Mouse (Mus musculus) megakaryocyte, adult 5-6 weeks (primary cell): ENCODE results near the gene Tmem54. TPM values are rescaled to one million over a fixed set of nuclear protein-coding genes. Genes with fewer than 3 reads are reported as not detected.

Source experiments
- ATAC-seq: 2 replicates; pipeline ENCODE4 v1.8.0; 2016; ENCODE audit warnings: mild to moderate bottlenecking, inconsistent platforms; ENCODE audit not compliant: poor library complexity, severe bottlenecking
- total RNA-seq, 2 experiments: library from RNA; stranded (forward) in 1 of 2; stranded (reverse) in 1 of 2; fragments of 153-499, 151-499 nt in 1 of 2; fragments of 221-1000, 200-1000 nt in 1 of 2; gene quantifications; 2 replicates each; pipeline versions ENCODE4 v1.2.3 to v1.2.4; 2015 to 2017

Tmem54 gene
- total RNA-seq (2015) (not detected in 2 replicates), total RNA-seq (2017) (not detected in 2 replicates)

DNA sequence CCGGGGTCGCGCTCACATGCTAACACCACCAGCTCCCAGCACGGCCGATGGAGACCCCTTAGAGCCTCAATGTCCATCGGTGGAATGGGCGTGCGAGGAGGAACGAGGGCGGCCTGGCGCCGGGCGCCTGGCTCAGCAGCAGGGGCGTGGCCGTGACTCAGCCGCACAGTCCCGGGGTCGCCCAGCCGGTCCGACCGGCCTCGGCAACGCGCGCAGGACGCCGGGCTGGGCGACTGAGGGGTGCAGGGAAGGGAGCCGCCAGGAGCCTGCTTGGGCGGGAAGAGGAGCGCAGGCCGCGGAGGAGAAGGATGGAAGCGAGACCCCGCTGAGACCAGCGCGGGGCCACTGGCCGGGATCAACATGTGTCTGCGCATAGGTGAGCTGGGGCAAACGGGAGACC is at the start of gene Tmem54:
Tmem54 (plus strand) TSS at position 193 of the 400 bp plus-strand sequence.
- no peak for ATAC-seq

GRCm38 (mm10) chr4:129055562-129055961 is 49.8 kb upstream of the Tmem54 start:
- no peak for ATAC-seq

GRCm38 (mm10) chr4:129057533-129058206 is 47.7 kb upstream of the Tmem54 start:
- peak; percentile 77 for ATAC-seq

DNA sequence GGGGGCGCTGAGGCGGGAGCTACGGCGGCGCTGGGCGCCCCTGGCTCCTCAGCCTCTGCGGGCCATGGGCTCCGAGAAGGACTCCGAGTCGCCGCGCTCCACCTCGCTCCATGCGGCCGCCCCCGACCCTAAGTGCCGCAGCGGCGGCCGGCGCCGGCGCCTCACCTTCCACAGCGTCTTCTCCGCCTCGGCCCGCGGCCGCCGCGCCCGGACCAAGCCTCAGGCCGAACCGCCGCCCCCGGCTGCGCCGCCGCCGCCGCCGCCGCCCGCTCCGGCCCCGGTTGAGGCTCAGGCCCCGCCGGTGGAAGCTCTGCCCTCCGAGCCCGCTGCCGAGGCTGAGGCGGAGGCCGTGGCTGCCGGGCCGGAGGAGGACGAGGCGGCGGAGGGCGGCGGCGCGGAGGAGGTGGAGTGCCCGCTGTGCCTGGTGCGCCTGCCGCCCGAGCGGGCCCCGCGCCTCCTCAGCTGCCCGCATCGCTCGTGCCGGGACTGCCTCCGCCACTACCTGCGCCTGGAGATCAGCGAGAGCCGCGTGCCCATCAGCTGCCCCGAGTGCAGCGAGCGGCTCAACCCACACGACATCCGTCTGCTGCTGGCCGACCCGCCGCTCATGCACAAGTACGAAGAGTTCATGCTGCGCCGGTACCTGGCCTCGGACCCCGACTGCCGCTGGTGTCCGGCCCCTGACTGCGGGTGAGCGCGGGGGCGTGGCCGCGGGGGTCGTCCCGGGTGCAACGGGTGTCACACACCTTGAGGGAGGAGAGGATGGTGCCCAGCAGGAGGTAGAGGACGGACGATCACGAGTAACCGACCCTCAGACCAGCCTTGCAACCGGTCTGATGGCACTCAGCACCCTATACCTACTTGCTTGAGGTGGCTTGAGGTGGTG is 46.9 kb upstream of the Tmem54 start, which contains the start of gene Rnf19b:
Rnf19b (plus strand) TSS at position 65 of the 886 bp plus-strand sequence.
- ATAC-seq: peak; percentile 16

DNA sequence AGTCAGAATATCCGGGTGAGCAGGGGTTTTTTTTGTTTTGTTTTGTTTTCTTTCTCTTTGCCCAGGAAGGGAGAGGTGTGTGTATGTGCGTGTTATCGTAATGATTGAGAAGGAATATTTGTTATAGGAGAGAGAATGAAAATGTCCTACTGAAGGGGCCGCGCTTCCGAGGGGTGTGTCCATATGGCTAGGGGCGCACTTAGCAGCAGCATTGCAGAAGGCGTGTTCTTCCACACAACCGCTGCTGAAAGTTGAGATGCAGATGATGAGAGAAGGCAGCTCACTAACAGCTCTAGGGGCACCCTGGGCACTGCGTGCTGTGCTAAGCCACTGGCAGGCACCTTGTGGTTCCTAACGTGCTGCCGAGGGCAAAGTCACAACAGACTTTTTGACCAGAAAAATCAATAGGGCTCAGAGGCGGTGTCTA is 46.2 kb upstream of the Tmem54 start:
- no peak for ATAC-seq

- peak; percentile 38; the same call in 1 of the 2 replicates for ATAC-seq
Observed at GRCm38 (mm10) chr4:129059922-129060321, 45.4 kb upstream of the Tmem54 start.

- ATAC-seq: no peak
Observed at GRCm38 (mm10) chr4:129061486-129061885, 43.9 kb upstream of the Tmem54 start.

GRCm38 (mm10) chr4:129062281-129063075 is 42.9 kb upstream of the Tmem54 start:
- ATAC-seq: no peak

DNA sequence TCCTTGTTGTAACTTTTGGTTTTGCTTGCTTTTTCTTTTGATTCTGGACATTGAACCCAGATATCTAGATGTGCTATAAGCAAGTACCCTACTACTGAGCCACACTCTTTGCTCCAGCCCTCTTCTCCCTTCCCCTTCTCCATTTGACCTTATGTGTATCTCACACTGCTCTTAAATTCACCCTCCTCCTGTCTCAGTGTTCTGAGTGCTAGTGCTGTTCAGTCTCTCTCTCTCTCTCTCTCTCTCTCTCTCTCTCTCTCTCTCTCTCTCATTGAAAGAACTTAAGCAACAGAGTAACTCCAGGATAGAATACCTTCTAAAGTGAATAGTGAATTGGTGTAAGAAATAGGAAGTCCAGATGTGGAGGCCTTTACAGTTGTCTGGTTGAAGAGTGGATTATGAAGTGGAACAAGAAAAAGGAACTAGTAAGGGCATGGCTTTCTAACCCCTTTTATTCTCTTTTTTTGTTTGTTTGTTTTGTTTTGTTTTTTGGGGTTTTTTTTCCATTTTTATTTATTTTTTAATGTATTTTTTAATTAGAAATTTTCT is 39.6 kb upstream of the Tmem54 start:
- peak; percentile 63 for ATAC-seq

DNA sequence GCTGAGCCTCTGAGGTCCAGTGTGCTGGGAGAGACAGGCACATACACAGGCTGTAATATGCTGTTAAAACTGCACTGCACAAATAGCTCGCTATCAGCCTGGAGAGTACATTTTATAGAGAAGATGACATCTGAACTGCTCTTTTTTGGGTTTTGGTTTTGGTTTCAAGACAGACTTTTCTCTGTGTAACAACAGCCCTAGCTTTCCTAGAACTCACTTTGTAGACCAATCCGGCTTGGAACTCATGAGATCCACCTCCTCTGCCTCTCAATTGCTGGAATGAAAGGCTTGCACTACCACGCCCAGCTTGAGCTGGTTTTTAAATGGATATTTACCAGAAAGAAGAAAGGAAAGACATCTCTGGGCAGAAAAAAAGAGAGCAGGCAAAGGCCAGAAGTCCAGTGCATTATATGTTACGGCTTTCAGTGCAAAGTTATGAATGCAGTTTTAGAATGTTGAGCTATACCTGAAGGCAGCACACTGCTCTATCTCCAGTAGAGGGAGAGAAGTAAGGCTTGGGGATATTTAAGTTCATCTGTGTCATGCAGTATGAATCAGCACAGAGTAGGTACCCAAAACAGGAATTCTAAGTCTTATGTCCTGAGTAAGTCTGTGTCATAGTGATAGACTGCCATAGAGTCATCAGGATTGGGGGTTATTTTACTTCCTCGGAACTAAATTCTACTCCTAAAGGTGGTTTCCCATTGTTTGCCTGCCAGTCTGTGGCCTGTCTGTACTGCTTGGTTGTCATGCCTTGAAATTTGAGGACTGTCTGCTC is 37.5 kb upstream of the Tmem54 start:
- ATAC-seq: no peak

GRCm38 (mm10) chr4:129068848-129069247 is 36.5 kb upstream of the Tmem54 start:
- ATAC-seq: no peak

- no peak for ATAC-seq
Observed at GRCm38 (mm10) chr4:129079126-129079525, 26.2 kb upstream of the Tmem54 start.

DNA sequence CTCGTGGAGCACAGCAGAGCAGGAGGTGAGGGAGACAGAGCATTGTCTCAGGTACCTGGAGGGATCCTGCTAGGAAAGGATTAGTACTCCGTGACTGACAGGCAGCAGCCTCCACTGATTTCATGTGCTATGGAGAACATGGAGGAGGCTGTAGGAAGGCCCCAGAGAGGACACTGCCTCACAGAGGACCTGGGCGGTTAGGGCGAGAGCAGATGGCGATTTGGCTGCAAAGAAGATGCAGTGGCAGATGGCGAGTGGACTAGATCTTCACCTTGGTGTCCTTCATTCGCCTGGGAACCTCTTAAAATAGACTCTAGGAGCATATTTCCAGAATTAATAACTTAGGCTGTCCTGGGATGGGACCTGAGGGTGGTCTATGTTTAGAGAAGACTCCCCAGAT is 24.3 kb upstream of the Tmem54 start:
- ATAC-seq: no peak

DNA sequence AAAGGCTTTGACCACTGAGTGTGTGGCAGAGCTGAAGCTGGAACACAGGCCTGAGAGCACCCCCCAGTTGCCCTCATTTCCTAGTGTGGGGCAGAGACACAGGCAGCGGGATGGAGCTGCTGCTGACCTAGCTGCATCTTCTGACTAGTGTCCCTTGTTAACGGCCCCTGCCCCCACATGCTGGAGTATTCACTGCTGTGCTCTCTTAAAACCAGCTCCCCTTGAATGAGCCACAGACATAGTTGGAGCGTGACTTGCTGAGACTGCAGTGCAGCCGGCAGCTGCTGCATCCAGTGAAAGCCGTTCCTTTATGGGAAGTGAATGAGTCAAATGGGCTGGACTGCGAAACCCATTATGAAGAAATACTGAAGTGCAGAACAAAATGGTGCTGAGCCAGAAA is 23.8 kb upstream of the Tmem54 start:
- peak; percentile 71 for ATAC-seq

DNA sequence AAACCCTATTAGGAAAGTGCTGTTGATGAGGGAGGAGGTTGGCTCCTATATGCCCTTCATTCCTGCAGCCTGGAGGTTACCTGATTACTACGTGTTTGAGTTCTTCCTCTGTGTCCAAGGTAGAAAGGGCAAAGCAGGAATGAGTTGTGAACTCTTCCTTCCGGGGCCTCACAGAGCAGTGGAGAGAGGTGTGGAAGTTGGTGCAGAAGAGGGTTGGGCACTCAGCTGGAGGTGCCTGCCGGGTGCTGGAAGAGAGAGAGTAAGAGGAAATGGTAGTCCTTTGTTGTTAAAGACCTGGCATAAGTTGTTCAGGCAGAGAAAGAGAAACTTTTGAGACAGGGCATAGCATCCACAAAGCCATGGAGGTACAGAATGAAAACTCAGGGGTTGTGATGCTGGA is 23.4 kb upstream of the Tmem54 start:
- ATAC-seq: peak; percentile 33

DNA sequence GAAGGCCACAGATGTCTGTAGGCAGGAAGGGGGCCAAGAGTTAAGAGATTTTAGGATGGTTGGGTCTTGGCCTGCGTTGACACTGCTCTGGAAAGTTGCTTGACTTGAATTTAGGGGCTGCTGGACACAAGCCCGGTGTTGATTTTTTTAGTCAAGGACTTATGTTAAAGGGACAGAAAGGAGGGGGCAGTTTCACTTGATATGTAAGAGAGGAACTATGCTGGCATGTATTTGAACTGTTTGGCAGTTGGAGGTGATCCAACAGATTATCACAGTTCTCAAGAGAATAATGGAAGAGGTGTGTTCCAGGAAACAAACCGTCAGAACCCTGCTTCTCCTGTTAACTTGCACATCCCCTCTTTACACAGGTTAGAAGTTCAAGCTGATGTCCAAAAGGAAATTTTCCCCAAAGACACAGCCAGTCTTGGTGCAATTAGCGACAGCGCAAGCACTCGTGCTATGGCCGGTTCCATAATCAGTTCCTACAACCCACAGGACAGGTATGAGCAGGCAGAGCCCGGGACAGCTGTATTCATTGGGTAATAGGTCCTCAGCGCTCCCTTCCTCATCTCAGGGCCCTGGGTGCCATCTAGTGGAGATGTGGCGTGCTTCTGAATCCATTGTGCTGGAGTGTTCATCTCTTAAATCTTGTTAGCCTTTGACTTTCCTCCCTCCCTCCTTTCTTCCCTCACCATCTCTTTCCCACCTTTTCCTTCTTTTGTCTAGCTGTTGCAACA is 22.8 kb upstream of the Tmem54 start:
- ATAC-seq: peak; percentile 88

GRCm38 (mm10) chr4:129084896-129085295 is 20.5 kb upstream of the Tmem54 start:
- no peak for ATAC-seq

GRCm38 (mm10) chr4:129086078-129086477 is 19.3 kb upstream of the Tmem54 start:
- ATAC-seq: peak; percentile 55

DNA sequence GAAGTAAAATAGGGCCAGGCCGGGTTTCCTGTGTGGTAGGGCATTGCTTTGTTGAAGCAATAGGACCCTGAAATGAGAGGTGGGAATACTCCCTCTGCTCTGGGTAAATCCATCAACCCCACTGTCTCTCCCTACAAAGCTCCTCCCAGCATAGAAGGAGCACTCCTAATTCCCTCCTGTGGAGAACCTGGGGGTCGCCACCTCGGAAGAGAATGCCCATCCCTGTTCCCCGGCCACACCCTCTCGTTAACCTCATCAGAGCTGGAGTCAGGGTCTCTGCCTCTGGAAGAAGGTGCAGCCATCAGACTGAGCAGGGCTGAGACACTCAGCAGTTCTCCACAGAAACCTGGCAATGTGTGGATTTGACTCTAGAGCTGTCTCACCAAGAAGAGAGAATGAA is 17.5 kb upstream of the Tmem54 start:
- ATAC-seq: no peak
